Mouse (Mus musculus) fibroblast of lung, adult 2 months (primary cell): ENCODE measurements around the gene Cfap77.

Experiments
- DNase-seq: peaks from one replicate; pipeline ENCODE4 v3.0.0-alpha.2; 2011; ENCODE audit warnings: low read depth

Gene Cfap77

GRCm38 (mm10) chr2:28907691-28908388 is 147.0 kb downstream of the Cfap77 start:
- DNase-seq = no peak

- DNase-seq = no peak
Measured at GRCm38 (mm10) chr2:28905561-28905960, 149.3 kb downstream of the Cfap77 start.

- DNase-seq = no peak
Measured at GRCm38 (mm10) chr2:28904786-28905185, 150.1 kb downstream of the Cfap77 start.

GRCm38 (mm10) chr2:28903871-28904270 is 151.0 kb downstream of the Cfap77 start:
- DNase-seq = no peak

- DNase-seq = no peak
Measured at GRCm38 (mm10) chr2:28902291-28902690, 152.6 kb downstream of the Cfap77 start.

- no peak for DNase-seq
Measured at GRCm38 (mm10) chr2:28897340-28897899, 157.4 kb downstream of the Cfap77 start.

- no peak for DNase-seq
Measured at GRCm38 (mm10) chr2:28895876-28896275, 159.0 kb downstream of the Cfap77 start.

GRCm38 (mm10) chr2:28893526-28893925 is 161.3 kb downstream of the Cfap77 start:
- no peak for DNase-seq

GRCm38 (mm10) chr2:28892796-28893195 is 162.1 kb downstream of the Cfap77 start:
- DNase-seq = no peak

- no peak for DNase-seq
Measured at GRCm38 (mm10) chr2:28884914-28885313, 170.0 kb downstream of the Cfap77 start.

- no peak for DNase-seq
Measured at GRCm38 (mm10) chr2:28882826-28883485, 171.9 kb downstream of the Cfap77 start.

GRCm38 (mm10) chr2:28882047-28882446 is 172.8 kb downstream of the Cfap77 start:
- no peak for DNase-seq

- DNase-seq = no peak
Measured at GRCm38 (mm10) chr2:28881275-28881674, 173.6 kb downstream of the Cfap77 start.
